Mouse (Mus musculus): ENCODE results near the gene Cabp7. TPM values are rescaled to one million over a fixed set of nuclear protein-coding genes. Genes with fewer than 3 reads are reported as not detected.

Cabp7 gene
- polyA plus RNA-seq, 1 experiment from 2014 or later: 0.06 TPM

- Histone ChIP-seq H3K27ac (peak overlapping the region; percentile 78), H3K36me3 (peaks cover 29% of the 10 kb centered on the region), H3K27me3 (replicated peaks) (no peaks in the 10 kb centered on the region), H3K9ac (peak overlapping the region; percentile 85), H3K9me3 (replicated peaks) (no peaks in the 10 kb centered on the region), H3K4me3 (peak overlapping the region; percentile 79), H3K4me1 (peaks cover 31% of the 10 kb centered on the region), H3K4me2 (peak overlapping the region; percentile 74)
- peak; percentile 6 for ATAC-seq
- WGBS (ENCODE audit: insufficient replicate concordance): 2% methylated on average over 12 of the region's 12 CpGs
Observed at GRCm38 (mm10) chr11:4703688-4704071, 42.9 kb downstream of the Cabp7 start.

- no peak for ATAC-seq
- H3K27me3 ChIP-seq (replicated peaks): no peaks in the 10 kb centered on the region
- WGBS (ENCODE audit: insufficient replicate concordance): 83% methylated on average over 8 of the region's 8 CpGs
Observed at GRCm38 (mm10) chr11:4700726-4701125, 45.9 kb downstream of the Cabp7 start.

GRCm38 (mm10) chr11:4697043-4697983 lies 49.3 kb downstream of the Cabp7 start:
- ATAC-seq: no peak
- Histone ChIP-seq H3K4me3 (no peak overlapping the region), H3K27me3 (replicated peaks) (no peaks in the 10 kb centered on the region; the same call in 1 of the 2 replicates), H3K9me3 (replicated peaks) (no peaks in the 10 kb centered on the region), H3K4me1 (peaks cover 5% of the 10 kb centered on the region; the same call in 1 of the 2 replicates), H3K27ac (no peak overlapping the region), H3K4me2 (no peak overlapping the region), H3K36me3 (peaks cover 22% of the 10 kb centered on the region), H3K9ac (no peak overlapping the region)
- 39% methylated on average over 7 of the region's 7 CpGs for WGBS (ENCODE audit: insufficient replicate concordance)

More at GRCm38 (mm10) chr11:4700726-4701125, 45.9 kb downstream of the Cabp7 start:
- H3K4me3 ChIP-seq: no peak overlapping the region
- H3K4me2 ChIP-seq: no peak overlapping the region
- peaks cover 29% of the 10 kb centered on the region for H3K36me3 ChIP-seq
- H3K27ac ChIP-seq: no peak overlapping the region
- no peak overlapping the region for H3K9ac ChIP-seq
- H3K9me3 ChIP-seq (replicated peaks): no peaks in the 10 kb centered on the region
- peaks cover 24% of the 10 kb centered on the region for H3K4me1 ChIP-seq

- 75% methylated on average over 11 of the region's 11 CpGs for WGBS (ENCODE audit: insufficient replicate concordance)
Observed at GRCm38 (mm10) chr11:4692162-4692561, 54.4 kb downstream of the Cabp7 start.

GRCm38 (mm10) chr11:4691213-4691612 lies 55.4 kb downstream of the Cabp7 start:
- H3K9me3 ChIP-seq (replicated peaks): no peaks in the 10 kb centered on the region
- H3K36me3 ChIP-seq: no peaks in the 10 kb centered on the region
- H3K9ac ChIP-seq: no peak overlapping the region
- 58% methylated on average over 10 of the region's 10 CpGs for WGBS (ENCODE audit: insufficient replicate concordance)
- H3K27ac ChIP-seq: no peak overlapping the region
- peaks cover 3% of the 10 kb centered on the region; the same call in 1 of the 2 replicates for H3K27me3 ChIP-seq (replicated peaks)
- no peak overlapping the region for H3K4me3 ChIP-seq
- no peak for ATAC-seq
- no peak overlapping the region for H3K4me2 ChIP-seq
- peaks cover 6% of the 10 kb centered on the region; the same call in 1 of the 2 replicates for H3K4me1 ChIP-seq

More at GRCm38 (mm10) chr11:4692162-4692561, 54.4 kb downstream of the Cabp7 start:
- Histone ChIP-seq H3K4me1 (peaks cover 6% of the 10 kb centered on the region; the same call in 1 of the 2 replicates), H3K36me3 (no peaks in the 10 kb centered on the region), H3K4me3 (no peak overlapping the region), H3K4me2 (no peak overlapping the region), H3K9ac (no peak overlapping the region), H3K9me3 (replicated peaks) (no peaks in the 10 kb centered on the region), H3K27ac (no peak overlapping the region), H3K27me3 (replicated peaks) (peaks cover 3% of the 10 kb centered on the region; the same call in 1 of the 2 replicates)
- no peak for ATAC-seq

GRCm38 (mm10) chr11:4690353-4690752 lies 56.2 kb downstream of the Cabp7 start:
- 82% methylated on average over 7 of the region's 7 CpGs for WGBS (ENCODE audit: insufficient replicate concordance)
- Histone ChIP-seq H3K9ac (no peak overlapping the region), H3K27me3 (replicated peaks) (peaks cover 3% of the 10 kb centered on the region; the same call in 1 of the 2 replicates), H3K9me3 (replicated peaks) (no peaks in the 10 kb centered on the region), H3K36me3 (no peaks in the 10 kb centered on the region), H3K4me1 (peaks cover 6% of the 10 kb centered on the region; the same call in 1 of the 2 replicates), H3K4me3 (no peak overlapping the region), H3K4me2 (no peak overlapping the region), H3K27ac (no peak overlapping the region)
- no peak for ATAC-seq

GRCm38 (mm10) chr11:4688632-4689380 lies 57.8 kb downstream of the Cabp7 start:
- 48% methylated on average over 11 of the region's 11 CpGs for WGBS (ENCODE audit: insufficient replicate concordance)
- no peak for ATAC-seq
- H3K9ac ChIP-seq: no peak overlapping the region
- H3K4me2 ChIP-seq: no peak overlapping the region
- H3K27ac ChIP-seq: no peak overlapping the region
- H3K4me3 ChIP-seq: no peak overlapping the region
- H3K4me1 ChIP-seq: peaks cover 6% of the 10 kb centered on the region; the same call in 1 of the 2 replicates
- H3K27me3 ChIP-seq (replicated peaks): peaks cover 3% of the 10 kb centered on the region; the same call in 1 of the 2 replicates
- H3K36me3 ChIP-seq: 0 out of 2 replicates have a peak, but pooled peaks cover 4% of the 10 kb centered on the region
- H3K9me3 ChIP-seq (replicated peaks): no peaks in the 10 kb centered on the region

GRCm38 (mm10) chr11:4687874-4688273 lies 58.7 kb downstream of the Cabp7 start:
- Histone ChIP-seq H3K9me3 (replicated peaks) (no peaks in the 10 kb centered on the region), H3K9ac (no peak overlapping the region), H3K36me3 (peaks cover 11% of the 10 kb centered on the region), H3K4me2 (no peak overlapping the region), H3K4me3 (no peak overlapping the region), H3K4me1 (peaks cover 6% of the 10 kb centered on the region; the same call in 1 of the 2 replicates), H3K27ac (no peak overlapping the region), H3K27me3 (replicated peaks) (0 out of 2 replicates have a peak, but pooled peaks cover 3% of the 10 kb centered on the region)
- ATAC-seq: no peak
- 43% methylated on average over 3 of the region's 3 CpGs for WGBS (ENCODE audit: insufficient replicate concordance)

- WGBS (ENCODE audit: insufficient replicate concordance): 68% methylated on average over 3 of the region's 3 CpGs
- peaks cover 6% of the 10 kb centered on the region; the same call in 1 of the 2 replicates for H3K4me1 ChIP-seq
- H3K27me3 ChIP-seq (replicated peaks): 0 out of 2 replicates have a peak, but pooled peaks cover 3% of the 10 kb centered on the region
- H3K36me3 ChIP-seq: peaks cover 20% of the 10 kb centered on the region
- no peaks in the 10 kb centered on the region for H3K9me3 ChIP-seq (replicated peaks)
- H3K4me3 ChIP-seq: no peak overlapping the region
- H3K4me2 ChIP-seq: no peak overlapping the region
- H3K27ac ChIP-seq: no peak overlapping the region
- ATAC-seq: no peak
- no peak overlapping the region for H3K9ac ChIP-seq
Observed at GRCm38 (mm10) chr11:4687027-4687426, 59.6 kb downstream of the Cabp7 start.

All from liver, embryonic 12.5 days (tissue).